Mouse (Mus musculus): ENCODE data around the gene Nelfe. TPM values are rescaled to one million over a fixed set of nuclear protein-coding genes. Genes with fewer than 3 reads are reported as not detected.
"Not testable (repeated sequence)": the region's sequence is repeated elsewhere in the genome, so short reads cannot be mapped to it uniquely, and the experiment has no call there.

The Nelfe gene
- total RNA-seq (2021) (10 to 100 TPM; 55.5 to 67.6 TPM), polyA plus RNA-seq (2012; rRNA removed) (22.8 and 31.5 TPM in 2 replicates)
- long read RNA-seq, transcript Nelfe-201 (11 exons, 1,607 nt): minor isoform, 9 of 49 reads
- long read RNA-seq, transcript Nelfe-202 (11 exons, 1,381 nt): major isoform, 25 of 49 reads
- long read RNA-seq, transcript Nelfe-204 (11 exons, 1,399 nt): minor isoform, 13 of 49 reads
- long read RNA-seq, partial matches to known transcripts: 0 of 49 reads
- long read RNA-seq, other reads (novel, unspliced or antisense): 2 of 49 reads

GRCm38 (mm10) chr17:34849722-34850516 lies at the start of gene Nelfe, which contains the start of gene Skiv2l:
Gene Nelfe, plus strand, starts transcription at chr17:34850391.
Gene Skiv2l, minus strand, starts transcription at chr17:34850210.
- DNase-seq: peak; percentile 99

DNA sequence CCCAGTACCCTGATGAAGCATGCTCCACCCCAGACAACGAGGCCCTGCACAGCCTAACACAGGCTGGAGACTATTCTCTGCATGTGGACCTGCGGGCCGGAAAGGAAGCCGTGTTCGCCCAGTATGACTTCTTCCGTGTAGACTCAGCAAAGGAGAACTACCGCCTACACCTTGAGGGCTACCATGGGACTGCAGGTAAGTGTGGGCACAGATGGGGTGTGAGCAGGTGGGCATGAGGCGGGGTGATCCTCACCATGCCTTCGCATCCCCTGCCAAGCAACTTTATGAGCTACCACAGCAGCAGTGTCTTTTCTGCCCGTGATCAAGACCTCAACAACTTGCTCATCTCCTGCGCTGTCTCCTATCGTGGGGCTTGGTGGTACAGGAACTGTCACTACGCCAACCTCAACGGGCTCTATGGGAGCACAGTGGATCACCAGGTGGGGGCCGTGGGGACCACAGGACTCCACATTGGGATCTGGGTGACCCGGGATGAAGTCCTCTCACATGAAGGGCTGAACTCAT lies 49.3 kb upstream of the Nelfe start:
- not testable (repeated sequence) for DNase-seq

GRCm38 (mm10) chr17:34802756-34803155 lies 47.4 kb upstream of the Nelfe start:
- peak; percentile 68 for DNase-seq

DNA sequence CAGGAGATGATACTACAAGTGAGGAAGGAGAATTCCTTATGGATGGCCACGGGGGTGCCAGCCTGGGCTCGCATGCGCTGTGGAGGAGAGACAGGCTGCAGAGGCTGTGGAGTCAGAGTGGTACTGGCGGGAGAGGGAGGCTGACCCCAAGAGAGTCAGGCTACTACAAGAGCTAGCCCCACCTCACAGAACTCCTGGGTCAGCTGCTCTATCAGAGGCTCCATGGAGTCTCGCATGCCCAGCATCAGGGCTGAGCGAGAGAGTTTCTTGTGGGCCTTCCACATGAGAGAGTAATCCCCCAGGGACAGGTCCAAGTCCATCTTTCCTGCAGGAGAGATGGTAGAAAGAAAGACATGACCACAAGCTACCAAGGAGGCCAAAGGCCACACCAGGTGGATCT lies 46.8 kb upstream of the Nelfe start:
- DNase-seq: peak; percentile 54

- peak; percentile 87 for DNase-seq
Measured at GRCm38 (mm10) chr17:34804301-34804700, 45.9 kb upstream of the Nelfe start, which contains the start of gene Cyp21a1. Gene Cyp21a1, minus strand, starts transcription at chr17:34804561.

GRCm38 (mm10) chr17:34804871-34805562 lies 45.2 kb upstream of the Nelfe start:
- DNase-seq: peak; percentile 50

DNA sequence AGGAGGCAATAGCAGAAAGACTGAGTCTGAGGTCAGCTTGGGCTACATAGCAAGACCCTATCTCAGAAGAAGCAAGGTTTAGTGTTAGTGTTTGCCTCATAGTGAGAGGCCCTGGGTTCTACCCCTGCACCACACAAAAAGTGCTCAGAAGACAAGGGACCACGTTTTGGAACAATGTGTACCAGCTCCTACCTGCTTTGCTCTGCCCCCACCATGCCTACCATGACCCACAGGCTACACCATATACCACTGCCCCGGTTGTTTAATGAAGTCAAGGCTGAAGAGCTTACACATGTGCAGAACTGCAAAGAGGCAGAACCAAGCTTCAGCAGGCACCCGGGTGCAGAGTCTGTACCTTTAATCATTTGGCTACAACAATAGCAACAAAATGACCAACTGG lies 43.0 kb upstream of the Nelfe start:
- no peak for DNase-seq

DNA sequence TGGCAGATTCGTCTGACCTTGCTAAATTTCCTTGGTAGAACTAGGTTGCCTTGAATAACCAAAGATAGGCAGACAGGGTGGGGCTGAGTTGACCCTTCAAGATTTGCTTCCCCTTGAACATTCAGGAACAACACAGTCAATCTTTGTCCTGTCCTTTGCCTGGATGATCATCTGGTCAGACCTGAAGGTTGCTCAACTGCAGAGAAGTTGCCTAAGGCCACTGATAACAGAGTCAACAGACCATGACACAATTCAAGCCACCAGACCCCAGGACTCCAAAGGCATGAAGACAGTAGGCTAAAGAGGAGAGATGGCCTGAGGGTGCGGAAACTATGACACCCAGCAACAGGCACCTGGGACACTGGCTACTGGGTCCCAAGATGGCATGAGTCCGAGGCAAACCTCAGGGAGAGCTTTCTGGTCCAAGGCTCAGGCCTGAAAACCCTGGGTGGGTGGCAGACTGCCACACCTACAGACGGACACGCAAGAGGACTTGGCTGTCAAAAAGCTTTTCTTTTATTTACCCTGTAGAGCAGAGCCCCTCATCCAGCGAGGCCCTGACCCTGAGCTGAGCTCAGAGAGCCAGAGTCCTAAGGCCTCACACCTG lies 41.5 kb upstream of the Nelfe start:
- DNase-seq: peak; percentile 64

DNA sequence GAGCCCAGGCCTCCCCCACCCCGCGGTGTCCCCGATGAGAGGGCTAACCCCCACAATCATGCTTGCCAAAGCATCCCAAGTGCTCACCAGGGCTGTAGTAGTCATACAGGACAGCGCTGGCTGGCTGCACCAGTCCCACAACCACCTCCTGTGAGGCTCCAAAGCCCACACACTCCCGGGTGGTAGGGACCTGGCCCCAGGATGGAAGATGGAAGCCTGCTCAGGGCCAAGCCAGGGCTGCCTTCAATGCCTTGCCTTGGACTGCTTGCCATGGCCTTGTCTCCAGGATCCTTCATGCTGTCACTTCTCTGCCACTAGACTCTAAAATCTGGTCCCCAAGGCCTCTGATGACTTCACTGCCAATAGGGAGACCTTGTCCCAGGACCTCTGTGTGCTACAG lies 39.8 kb upstream of the Nelfe start:
- DNase-seq: peak; percentile 84

- peak; percentile 64 for DNase-seq
Measured at GRCm38 (mm10) chr17:34810811-34811210, 39.4 kb upstream of the Nelfe start.

GRCm38 (mm10) chr17:34811275-34811674 lies 38.9 kb upstream of the Nelfe start:
- DNase-seq: no peak

DNA sequence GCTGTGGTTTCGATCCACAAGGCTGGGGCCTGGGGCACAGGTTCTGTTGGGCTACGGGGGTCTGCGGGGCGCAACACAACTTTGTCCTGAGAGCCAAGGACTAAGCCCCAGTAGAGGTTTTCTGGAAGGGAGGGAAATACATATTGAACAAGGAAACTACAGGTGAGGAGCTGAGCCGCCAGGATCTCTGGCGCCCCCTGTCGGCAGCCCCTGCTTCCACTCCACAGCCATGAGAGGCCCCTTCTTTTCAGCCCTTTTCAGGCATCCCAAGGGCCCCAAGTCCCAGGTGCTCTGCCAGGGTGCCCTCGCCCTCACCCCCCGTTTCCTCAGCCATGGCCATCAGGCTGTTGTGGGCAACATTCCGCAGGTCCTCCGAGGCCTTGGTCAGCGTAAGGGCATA lies 36.4 kb upstream of the Nelfe start:
- peak; percentile 42 for DNase-seq

- DNase-seq: no peak
Measured at GRCm38 (mm10) chr17:34814818-34815370, 35.3 kb upstream of the Nelfe start.

DNA sequence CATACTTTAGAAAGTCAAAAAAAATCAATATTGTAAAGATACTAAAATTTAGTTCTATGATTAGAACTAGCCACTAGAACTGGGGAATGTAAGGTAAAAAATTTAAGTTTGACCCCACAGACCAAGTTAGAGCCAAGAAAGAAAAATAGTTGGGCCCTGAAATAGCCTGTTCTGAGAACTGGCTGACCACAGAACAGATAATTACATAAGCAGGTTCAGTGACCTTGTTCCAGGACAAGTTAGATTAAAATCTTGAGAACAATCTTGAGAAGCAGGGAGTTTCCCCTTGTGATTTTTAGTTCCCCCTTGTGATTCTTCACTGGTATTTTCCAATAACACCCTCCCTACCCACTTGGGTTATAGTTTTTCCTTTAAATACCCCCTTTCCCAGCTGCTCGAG lies 19.4 kb upstream of the Nelfe start:
- not testable (repeated sequence) for DNase-seq

- no peak for DNase-seq
Measured at GRCm38 (mm10) chr17:34836155-34836855, 13.9 kb upstream of the Nelfe start.

DNA sequence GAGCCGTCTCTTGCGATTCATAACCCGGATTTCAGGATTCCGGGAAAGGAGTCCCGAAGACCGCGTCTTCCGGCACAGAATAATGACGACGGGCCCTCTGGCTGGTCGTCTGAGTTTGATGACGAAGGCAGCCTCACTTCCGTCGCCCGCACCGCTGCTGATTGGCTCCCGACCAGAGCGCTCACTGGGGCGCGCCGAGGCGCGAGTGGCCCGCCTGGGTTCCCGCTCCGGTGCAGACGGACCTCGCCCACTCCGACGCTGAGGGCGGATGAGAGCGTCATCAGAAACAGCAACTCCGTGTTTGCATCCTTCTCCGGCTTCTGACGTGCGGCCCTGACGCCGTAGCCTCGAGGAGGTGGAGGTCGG lies 13.4 kb upstream of the Nelfe start, which contains the start of the genes Stk19 and Dxo:
Gene Stk19, minus strand, starts transcription at position 90 of the 366 bp plus-strand sequence.
Gene Dxo, plus strand, starts transcription at position 164 of the 366 bp plus-strand sequence.
- peak; percentile 98 for DNase-seq

DNA sequence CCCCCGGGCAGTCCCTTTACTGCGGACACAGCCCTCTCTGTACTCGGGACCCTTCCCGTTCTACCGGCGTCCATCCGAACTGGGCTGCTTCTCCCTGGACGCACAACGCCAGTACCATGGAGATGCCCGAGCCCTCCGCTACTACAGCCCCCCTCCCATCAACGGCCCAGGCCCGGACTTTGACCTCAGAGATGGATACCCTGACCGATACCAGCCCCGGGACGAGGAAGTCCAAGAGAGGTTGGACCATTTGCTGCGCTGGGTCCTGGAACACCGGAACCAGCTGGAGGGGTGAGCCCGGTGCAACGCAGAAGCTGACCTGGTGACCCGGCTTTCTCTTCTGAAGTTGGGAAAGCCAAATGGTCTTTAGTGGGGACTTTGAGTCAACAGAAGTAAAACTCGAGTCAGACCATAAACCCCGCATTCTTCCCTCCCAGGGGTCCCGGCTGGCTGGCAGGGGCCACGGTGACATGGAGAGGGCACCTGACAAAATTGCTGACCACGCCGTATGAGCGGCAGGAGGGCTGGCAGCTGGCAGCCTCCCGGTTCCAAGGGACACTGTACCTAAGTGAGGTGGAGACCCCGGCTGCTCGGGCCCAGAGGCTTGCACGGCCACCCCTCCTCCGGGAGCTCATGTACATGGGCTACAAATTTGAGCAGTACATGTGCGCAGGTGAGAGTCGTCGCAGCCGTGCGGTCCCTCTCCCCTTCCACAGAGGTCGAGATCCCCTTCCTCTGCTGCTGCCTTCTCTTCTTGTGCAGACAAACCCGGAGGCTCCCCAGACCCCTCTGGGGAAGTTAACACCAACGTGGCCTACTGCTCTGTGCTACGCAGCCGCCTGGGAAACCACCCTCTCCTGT lies 12.5 kb upstream of the Nelfe start:
- no peak for DNase-seq

GRCm38 (mm10) chr17:34838785-34839184 lies 11.4 kb upstream of the Nelfe start:
- no peak for DNase-seq

GRCm38 (mm10) chr17:34840736-34841307 lies 9.4 kb upstream of the Nelfe start:
- DNase-seq: no peak

GRCm38 (mm10) chr17:34844884-34845283 lies 5.3 kb upstream of the Nelfe start:
- no peak for DNase-seq

All from adrenal gland, adult 2 months (tissue).